Comparison of ENCODE assay signal across 11 mouse cellular contexts in the genomic region with DNA sequence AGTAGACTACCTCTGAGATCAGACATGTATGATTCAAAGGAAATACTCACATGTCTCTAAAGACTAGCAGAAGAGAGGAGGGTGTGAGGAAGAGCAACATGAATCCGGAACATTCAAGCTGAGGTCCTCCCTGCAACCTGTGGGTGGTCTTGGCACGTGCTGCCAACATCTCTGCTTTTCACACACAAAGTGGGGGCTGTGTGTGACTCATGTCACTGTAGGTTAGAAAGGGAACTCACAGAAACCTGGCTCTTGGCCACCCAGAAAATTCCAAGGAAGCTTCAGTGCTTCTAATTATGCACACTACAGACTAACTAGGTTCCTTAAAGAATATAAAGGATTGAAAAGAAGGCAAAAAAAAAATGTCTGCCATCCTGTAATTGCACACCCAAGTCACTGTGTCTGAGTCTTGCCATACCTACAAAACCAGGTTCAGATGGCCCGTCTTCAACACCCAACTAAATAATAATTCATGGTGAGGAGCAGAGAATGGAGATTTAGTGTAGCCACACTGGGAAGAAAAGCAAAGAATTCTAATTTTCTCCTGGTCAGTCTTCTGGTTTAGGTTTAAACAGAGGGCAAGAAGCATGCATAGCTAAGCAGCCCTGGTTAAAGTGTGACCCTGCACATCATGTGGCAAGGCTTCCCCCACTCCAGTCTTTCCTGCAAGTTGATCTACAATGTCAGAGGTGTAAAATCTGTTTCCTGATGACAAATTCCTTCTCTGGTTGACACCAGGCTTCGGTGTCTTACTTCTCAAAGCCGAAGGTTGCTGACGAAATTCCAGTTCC.
A peak's percentile ranks its signal among the peaks of the same experiment; 100 is the strongest.
DNase-seq lines count a peak whose midpoint lies in the region; ATAC-seq lines count a peak whose summit lies in the region.
"Had no signal": no experiment of that assay in that cellular context is flagged by ENCODE, and none has a peak within 500 bp of the region (broad histone marks: within the 10 kb centered on the region; RNA-seq: fewer than 3 reads in every experiment).

No protein-coding gene starts in this region.

- peak; percentile 46 to 74 for DNase-seq in cerebellum, postnatal 10 days
- DNase-seq in cerebellum, adult 9-10 months: no peak
- peak; percentile 82 for DNase-seq in right cerebral cortex, adult 18-20 months
- no peak for DNase-seq in right cerebral cortex, postnatal 4 days
- DNase-seq in left cerebral cortex, adult 9 months (ENCODE audit: low spot score in 2 of 2): peak; percentile 40 to 74
- DNase-seq in heart, adult 11 months: no peak
- DNase-seq in heart, postnatal 14 days: no peak
- DNase-seq: layer of hippocampus, postnatal 36 days; liver, embryonic 13.5 days; lung, postnatal 36 days had no signal

- intact Hi-C loops in heart, postnatal 14 days (cut with DNase I): no loop called here

- ATAC-seq in megakaryocyte-erythroid progenitor cell, adult 5-6 weeks (replicated peaks; ENCODE audit: low FRiP score, low TSS enrichment, poor library complexity, severe bottlenecking): no peak

Comparison
In these comparisons a context has a peak if more than half of its experiments do, and no peak if none do; other contexts are left out.
1. DNase-seq: peak in cerebellum, postnatal 10 days (2 of 2), right cerebral cortex, adult 18-20 months (single experiment) and left cerebral cortex, adult 9 months (2 of 2); none in cerebellum, adult 9-10 months (single experiment), right cerebral cortex, postnatal 4 days (single experiment), heart, adult 11 months (single experiment) and heart, postnatal 14 days (0 of 2).